Mouse (Mus musculus) forebrain, embryonic 11.5 days (tissue): Measurements from ENCODE around the gene Tbc1d9b. TPM values are rescaled to one million over a fixed set of nuclear protein-coding genes. Genes with fewer than 3 reads are reported as not detected.

Experiments used
- ATAC-seq: fragments of 200-750 bp; cut with Nextera tagmentation; replicated peaks from 2 replicates; pipeline ENCODE4 v1.8.0; 2017; ENCODE audit warnings: moderate TSS enrichment; ENCODE audit not compliant: low FRiP score
- DNase-seq: peaks from one replicate; pipeline ENCODE4 v3.0.0-alpha.2; 2017; ENCODE audit warnings: low spot score
- H3K27ac ChIP-seq: fragments of 300-500 bp; sonication (generic); 2 replicates; pipeline ENCODE4 v1.5.1; 2014; ENCODE audit warnings: low read depth, low read length
- H3K27me3 ChIP-seq: fragments of 300-500 bp; sonication (generic); 2 replicates; pipeline ENCODE4 v1.6.1; 2014; ENCODE audit warnings: mild to moderate bottlenecking, low read length, mixed read lengths; ENCODE audit not compliant: control insufficient read depth, insufficient read depth
- H3K36me3 ChIP-seq: fragments of 300-500 bp; sonication (generic); 2 replicates; pipeline ENCODE4 v1.6.1; 2014; ENCODE audit warnings: mild to moderate bottlenecking, low read length, moderate library complexity, mixed read lengths; ENCODE audit not compliant: control insufficient read depth, insufficient read depth
- H3K4me1 ChIP-seq: fragments of 300-500 bp; sonication (generic); replicated peaks from 2 replicates; pipeline ENCODE4 v1.6.1; 2014; ENCODE audit warnings: low read length, mixed read lengths; ENCODE audit not compliant: control insufficient read depth, insufficient read depth
- H3K4me2 ChIP-seq: fragments of 300-500 bp; sonication (generic); 2 replicates; pipeline ENCODE4 v1.6.1; 2014; ENCODE audit warnings: low read depth, mild to moderate bottlenecking, low read length, moderate library complexity, mixed read lengths; ENCODE audit not compliant: severe bottlenecking
- H3K4me3 ChIP-seq: fragments of 300-500 bp; sonication (generic); 2 replicates; pipeline ENCODE4 v1.5.1; 2014; ENCODE audit warnings: low read depth, low read length
- H3K9ac ChIP-seq: fragments of 300-500 bp; sonication (generic); 2 replicates; pipeline ENCODE4 v1.6.1; 2014; ENCODE audit warnings: low read length
- H3K9me3 ChIP-seq: fragments of 300-500 bp; sonication (generic); 2 replicates; pipeline ENCODE4 v1.6.1; 2016; ENCODE audit warnings: low read length, mixed read lengths; ENCODE audit not compliant: control insufficient read depth
- WGBS: fragments of 180-500 bp; shearing (Covaris S2); extraction: QIAGEN DNeasy Blood & Tissue Kit; methylation state at CpG from one replicate; pipeline ENCODE4 v1.1.7; 2014; 5-methylcytosine and 5-hydroxymethylcytosine counted together
- polyA plus RNA-seq: library from polyadenylated mRNA; unstranded; fragments of >200 nt; fragmentation: Nextera tagmentation; extraction: Ambion mirVana; gene quantifications from 2 replicates; pipeline ENCODE4 v1.2.1, GENCODE M21; 2014

The Tbc1d9b gene
- polyA plus RNA-seq, 1 experiment from 2014 or later, result 34.0 TPM

- H3K27ac ChIP-seq, result no peak overlapping the region
Observed at GRCm38 (mm10) chr11:50192278-50192677, 61.1 kb downstream of the Tbc1d9b start.

GRCm38 (mm10) chr11:50194070-50194469 lies 62.9 kb downstream of the Tbc1d9b start:
- Histone ChIP-seq H3K4me2 (no peak overlapping the region), H3K9ac (no peak overlapping the region), H3K27ac (no peak overlapping the region), H3K27me3 (no peaks in the 10 kb centered on the region), H3K4me1 (no peaks in the 10 kb centered on the region), H3K4me3 (no peak overlapping the region), H3K9me3 (no peaks in the 10 kb centered on the region), H3K36me3 (no peaks in the 10 kb centered on the region; the same call in 1 of the 2 replicates)
- 76% methylated on average over 7 of the region's 7 CpGs for WGBS
- DNase-seq (no peak), ATAC-seq (no peak)

More at GRCm38 (mm10) chr11:50192278-50192677, 61.1 kb downstream of the Tbc1d9b start:
- DNase-seq (no peak), ATAC-seq (no peak)
- 85% methylated on average over 3 of the region's 3 CpGs for WGBS
- Histone ChIP-seq H3K9me3 (no peaks in the 10 kb centered on the region), H3K27me3 (no peaks in the 10 kb centered on the region), H3K4me1 (no peaks in the 10 kb centered on the region), H3K4me2 (no peak overlapping the region), H3K4me3 (no peak overlapping the region), H3K9ac (no peak overlapping the region), H3K36me3 (no peaks in the 10 kb centered on the region)

GRCm38 (mm10) chr11:50194793-50195192 lies 63.6 kb downstream of the Tbc1d9b start:
- no peaks in the 10 kb centered on the region for H3K9me3 ChIP-seq
- ATAC-seq (no peak), DNase-seq (no peak)
- H3K4me1 ChIP-seq, result no peaks in the 10 kb centered on the region
- no peak overlapping the region for H3K4me3 ChIP-seq
- H3K9ac ChIP-seq, result no peak overlapping the region
- H3K27me3 ChIP-seq, result no peaks in the 10 kb centered on the region
- WGBS, result 83% methylated on average over 4 of the region's 4 CpGs
- no peak overlapping the region for H3K27ac ChIP-seq
- no peak overlapping the region for H3K4me2 ChIP-seq
- H3K36me3 ChIP-seq, result no peaks in the 10 kb centered on the region; the same call in 1 of the 2 replicates

GRCm38 (mm10) chr11:50197500-50197899 lies 66.3 kb downstream of the Tbc1d9b start:
- Histone ChIP-seq H3K4me3 (no peak overlapping the region), H3K27me3 (no peaks in the 10 kb centered on the region), H3K27ac (no peak overlapping the region), H3K9me3 (no peaks in the 10 kb centered on the region), H3K9ac (no peak overlapping the region), H3K4me2 (no peak overlapping the region), H3K36me3 (peaks cover 15% of the 10 kb centered on the region), H3K4me1 (no peaks in the 10 kb centered on the region)
- WGBS, result 93% methylated on average over 4 of the region's 4 CpGs
- no peak for DNase-seq
- no peak for ATAC-seq

GRCm38 (mm10) chr11:50198219-50198846 lies 67.1 kb downstream of the Tbc1d9b start:
- H3K36me3 ChIP-seq, result peaks cover 16% of the 10 kb centered on the region
- WGBS, result 87% methylated on average over 3 of the region's 5 CpGs
- H3K9ac ChIP-seq, result no peak overlapping the region
- DNase-seq (no peak), ATAC-seq (no peak)
- no peaks in the 10 kb centered on the region for H3K9me3 ChIP-seq
- no peak overlapping the region for H3K4me3 ChIP-seq
- no peak overlapping the region for H3K27ac ChIP-seq
- H3K4me1 ChIP-seq, result no peaks in the 10 kb centered on the region
- no peak overlapping the region for H3K4me2 ChIP-seq
- H3K27me3 ChIP-seq, result no peaks in the 10 kb centered on the region

GRCm38 (mm10) chr11:50198916-50199315 lies 67.7 kb downstream of the Tbc1d9b start:
- DNase-seq, result no peak
- Histone ChIP-seq H3K27me3 (no peaks in the 10 kb centered on the region), H3K4me3 (no peak overlapping the region), H3K27ac (no peak overlapping the region), H3K9ac (no peak overlapping the region), H3K4me1 (no peaks in the 10 kb centered on the region), H3K9me3 (no peaks in the 10 kb centered on the region), H3K36me3 (peaks cover 16% of the 10 kb centered on the region), H3K4me2 (no peak overlapping the region)
- WGBS, result 87% methylated on average over 2 of the region's 2 CpGs
- ATAC-seq, result no peak

GRCm38 (mm10) chr11:50200613-50201012 lies 69.4 kb downstream of the Tbc1d9b start:
- Histone ChIP-seq H3K36me3 (peaks cover 27% of the 10 kb centered on the region), H3K4me1 (no peaks in the 10 kb centered on the region), H3K27ac (no peak overlapping the region), H3K27me3 (no peaks in the 10 kb centered on the region), H3K4me2 (no peak overlapping the region), H3K4me3 (no peak overlapping the region), H3K9ac (no peak overlapping the region), H3K9me3 (no peaks in the 10 kb centered on the region)
- DNase-seq (no peak), ATAC-seq (no peak)
- 91% methylated on average over 8 of the region's 8 CpGs for WGBS

GRCm38 (mm10) chr11:50201590-50201989 lies 70.4 kb downstream of the Tbc1d9b start:
- no peak overlapping the region for H3K4me2 ChIP-seq
- peaks cover 36% of the 10 kb centered on the region for H3K36me3 ChIP-seq
- DNase-seq, result no peak
- H3K4me1 ChIP-seq, result no peaks in the 10 kb centered on the region
- no peaks in the 10 kb centered on the region for H3K9me3 ChIP-seq
- no peak overlapping the region for H3K9ac ChIP-seq
- no peaks in the 10 kb centered on the region for H3K27me3 ChIP-seq
- H3K4me3 ChIP-seq, result no peak overlapping the region
- 89% methylated on average over 3 of the region's 3 CpGs for WGBS
- no peak for ATAC-seq
- H3K27ac ChIP-seq, result no peak overlapping the region

GRCm38 (mm10) chr11:50203302-50203827 lies 72.2 kb downstream of the Tbc1d9b start:
- ATAC-seq (no peak), DNase-seq (no peak)
- no peak overlapping the region for H3K27ac ChIP-seq
- no peak overlapping the region for H3K4me2 ChIP-seq
- H3K9me3 ChIP-seq, result no peaks in the 10 kb centered on the region
- H3K4me1 ChIP-seq, result no peaks in the 10 kb centered on the region
- no peak overlapping the region for H3K4me3 ChIP-seq
- H3K36me3 ChIP-seq, result peaks cover 37% of the 10 kb centered on the region
- 93% methylated on average over 9 of the region's 9 CpGs for WGBS
- H3K9ac ChIP-seq, result no peak overlapping the region
- H3K27me3 ChIP-seq, result no peaks in the 10 kb centered on the region
